Mouse (Mus musculus) forebrain, postnatal 0 days (tissue): ENCODE results near the gene Hoxa1. TPM values are rescaled to one million over a fixed set of nuclear protein-coding genes. Genes with fewer than 3 reads are reported as not detected.

Experiments
- ATAC-seq: fragments of 200-750 bp; cut with Nextera tagmentation; 2 replicates; pipeline ENCODE4 v1.8.0; 2017; ENCODE audit warnings: mild to moderate bottlenecking, moderate library complexity
- DNase-seq: peaks from one replicate; pipeline ENCODE4 v3.0.0-alpha.2; 2015
- H3K27ac ChIP-seq: fragments of 300-500 bp; sonication (generic); 2 replicates; pipeline ENCODE4 v1.5.1; 2014; ENCODE audit warnings: low read depth, mild to moderate bottlenecking, antibody characterized with exemption, low read length, moderate library complexity, mixed read lengths
- H3K27me3 ChIP-seq: fragments of 300-500 bp; sonication (generic); 2 replicates; pipeline ENCODE4 v1.6.1; 2014; ENCODE audit warnings: mild to moderate bottlenecking, low read length, mixed read lengths; ENCODE audit not compliant: insufficient read depth
- H3K36me3 ChIP-seq: fragments of 300-500 bp; sonication (generic); 2 replicates; pipeline ENCODE4 v1.6.1; 2014; ENCODE audit warnings: mild to moderate bottlenecking, moderate library complexity; ENCODE audit not compliant: insufficient read depth
- H3K4me1 ChIP-seq: fragments of 300-500 bp; sonication (generic); 2 replicates; pipeline ENCODE4 v1.6.1; 2014; ENCODE audit warnings: antibody characterized with exemption; ENCODE audit not compliant: insufficient read depth
- H3K4me2 ChIP-seq: fragments of 300-500 bp; sonication (generic); 2 replicates; pipeline ENCODE4 v1.6.1; 2014; ENCODE audit warnings: low read depth, mild to moderate bottlenecking, moderate library complexity
- H3K4me3 ChIP-seq: fragments of 300-500 bp; sonication (generic); 2 replicates; pipeline ENCODE4 v1.5.1; 2014; ENCODE audit warnings: low read depth, low read length, mixed read lengths
- H3K9ac ChIP-seq: fragments of 300-500 bp; sonication (generic); 2 replicates; pipeline ENCODE4 v1.6.1; 2014; ENCODE audit warnings: mild to moderate bottlenecking
- H3K9me3 ChIP-seq: fragments of 300-500 bp; sonication (generic); 2 replicates; pipeline ENCODE4 v1.6.1; 2016; ENCODE audit warnings: low read length
- CTCF ChIP-seq: sonication (generic); IDR thresholded peaks from 2 replicates; pipeline ENCODE4 v1.5.1; 2016; ENCODE audit warnings: antibody characterized with exemption, control low read depth, low read depth
- WGBS: fragments of 180-500 bp; shearing (Covaris S2); extraction: QIAGEN DNeasy Blood & Tissue Kit; methylation state at CpG from one replicate; pipeline ENCODE4 v1.1.7; 2014; 5-methylcytosine and 5-hydroxymethylcytosine counted together
- polyA plus RNA-seq: library from polyadenylated mRNA; unstranded; fragments of >200 nt; fragmentation: Nextera tagmentation; extraction: Ambion mirVana; gene quantifications from 2 replicates; pipeline ENCODE4 v1.2.1, GENCODE M21; 2015
- total RNA-seq: library from RNA; depleted of rRNA; stranded (reverse); fragments of >200 nt; gene quantifications from 2 replicates; pipeline ENCODE4 v1.2.3, GENCODE M21; 2014

The Hoxa1 gene
- total and polyA plus RNA-seq, 2 experiments from 2014 or later: 0.10 TPM; not detected in 1

GRCm38 (mm10) chr6:52180726-52181125 lies 22.6 kb upstream of the Hoxa1 start:
- no peaks in the 10 kb centered on the region for H3K4me1 ChIP-seq
- H3K27me3 ChIP-seq: peaks cover 98% of the 10 kb centered on the region
- no peak for ATAC-seq
- H3K4me2 ChIP-seq: no peak overlapping the region
- no peaks in the 10 kb centered on the region for H3K36me3 ChIP-seq
- 5% methylated on average over 3 of the region's 3 CpGs for WGBS
- no peaks in the 10 kb centered on the region for H3K9me3 ChIP-seq
- no peak for TF ChIP-seq CTCF
- no peak overlapping the region for H3K4me3 ChIP-seq
- H3K27ac ChIP-seq: no peak overlapping the region
- no peak overlapping the region for H3K9ac ChIP-seq
- DNase-seq: no peak

DNA sequence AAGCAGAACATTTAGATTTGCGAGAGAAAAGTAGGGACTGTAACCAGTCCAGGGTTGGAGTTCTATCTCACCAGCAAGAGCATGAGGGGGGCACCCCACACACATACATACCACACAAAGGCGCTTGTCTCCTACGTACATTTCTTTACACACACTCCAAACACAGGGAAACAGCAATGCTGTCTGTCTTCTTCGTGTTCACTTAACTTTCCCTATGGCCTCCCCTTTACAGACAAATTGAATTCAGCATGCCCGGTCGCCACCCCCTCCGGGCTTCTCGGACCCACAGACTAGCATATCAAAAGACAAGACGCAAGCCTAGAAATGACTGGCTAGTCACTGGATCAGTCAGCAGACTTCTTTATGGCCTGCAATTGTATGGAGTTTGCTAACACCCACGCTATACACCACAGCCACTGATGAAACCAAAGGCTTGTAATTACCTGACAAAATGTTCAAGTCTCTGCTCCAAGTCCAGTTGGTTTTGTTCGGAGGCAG lies 22.1 kb upstream of the Hoxa1 start:
- DNase-seq (no peak), ATAC-seq (no peak)
- no peaks in the 10 kb centered on the region for H3K9me3 ChIP-seq
- 1% methylated on average over 11 of the region's 11 CpGs for WGBS
- H3K4me2 ChIP-seq: no peak overlapping the region
- H3K9ac ChIP-seq: no peak overlapping the region
- H3K4me3 ChIP-seq: no peak overlapping the region
- H3K27ac ChIP-seq: no peak overlapping the region
- H3K4me1 ChIP-seq: no peaks in the 10 kb centered on the region
- no peaks in the 10 kb centered on the region for H3K36me3 ChIP-seq
- H3K27me3 ChIP-seq: peaks cover 96% of the 10 kb centered on the region
- no peak for TF ChIP-seq CTCF

GRCm38 (mm10) chr6:52179690-52180089 lies 21.6 kb upstream of the Hoxa1 start:
- ATAC-seq (no peak), DNase-seq (no peak)
- H3K9me3 ChIP-seq: no peaks in the 10 kb centered on the region
- no peaks in the 10 kb centered on the region for H3K36me3 ChIP-seq
- H3K27ac ChIP-seq: no peak overlapping the region
- no peak for TF ChIP-seq CTCF
- H3K9ac ChIP-seq: no peak overlapping the region
- no peak overlapping the region for H3K4me3 ChIP-seq
- whole genome bisulfite sequencing: 2% methylated on average over 10 of the region's 10 CpGs
- no peak overlapping the region for H3K4me2 ChIP-seq
- no peaks in the 10 kb centered on the region for H3K4me1 ChIP-seq
- H3K27me3 ChIP-seq: peaks cover 96% of the 10 kb centered on the region

DNA sequence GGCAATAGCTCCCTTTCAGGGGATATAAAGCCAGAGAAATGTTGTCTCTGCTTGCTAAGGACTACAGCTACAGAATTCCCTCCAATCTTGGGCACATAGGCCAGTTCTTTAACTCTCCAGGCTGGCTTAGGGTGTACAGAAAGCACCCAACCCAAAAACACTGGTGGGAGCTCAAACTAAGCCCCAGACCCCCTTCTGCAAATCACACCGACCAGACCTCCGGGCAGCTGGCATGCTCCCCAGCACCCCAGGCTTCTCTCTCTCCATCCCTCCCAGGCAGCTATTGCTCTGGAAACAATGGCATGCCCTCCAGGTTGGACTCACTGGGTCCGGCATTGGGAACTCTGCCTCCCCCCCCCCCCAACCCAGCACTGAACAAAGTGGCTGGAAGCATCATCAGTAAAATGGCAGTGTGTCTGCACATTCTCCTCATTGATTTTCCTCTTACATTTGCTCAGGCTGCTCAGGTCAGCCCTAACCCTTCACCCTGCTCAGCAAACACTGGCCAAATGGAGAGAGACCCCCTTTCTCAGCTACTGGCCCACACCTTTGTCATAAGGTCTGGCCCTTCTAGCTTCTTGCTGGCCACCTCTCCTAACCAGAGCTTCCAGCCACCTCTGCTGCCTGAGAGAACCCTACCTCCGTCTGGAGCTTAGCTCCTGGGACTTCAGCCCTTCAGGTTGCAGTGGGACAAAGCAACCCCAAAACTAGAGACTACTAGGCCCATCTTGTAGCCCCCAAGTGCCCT lies 21.0 kb upstream of the Hoxa1 start:
- H3K9me3 ChIP-seq: no peaks in the 10 kb centered on the region
- H3K36me3 ChIP-seq: no peaks in the 10 kb centered on the region
- no peak overlapping the region for H3K4me3 ChIP-seq
- TF ChIP-seq CTCF: no peak
- no peaks in the 10 kb centered on the region for H3K4me1 ChIP-seq
- DNase-seq (no peak), ATAC-seq (no peak)
- no peak overlapping the region for H3K4me2 ChIP-seq
- peaks cover 95% of the 10 kb centered on the region for H3K27me3 ChIP-seq
- H3K27ac ChIP-seq: no peak overlapping the region
- WGBS: 1% methylated on average over 4 of the region's 4 CpGs
- no peak overlapping the region for H3K9ac ChIP-seq

- ATAC-seq (no peak), DNase-seq (no peak)
- Histone ChIP-seq H3K9ac (no peak overlapping the region), H3K4me2 (no peak overlapping the region), H3K4me3 (no peak overlapping the region), H3K27ac (no peak overlapping the region), H3K36me3 (no peaks in the 10 kb centered on the region), H3K27me3 (peaks cover 95% of the 10 kb centered on the region), H3K4me1 (no peaks in the 10 kb centered on the region), H3K9me3 (no peaks in the 10 kb centered on the region)
- TF ChIP-seq CTCF: no peak
- WGBS: under 1% methylated on average over 9 of the region's 9 CpGs
Measured at GRCm38 (mm10) chr6:52177806-52178205, 19.7 kb upstream of the Hoxa1 start.

DNA sequence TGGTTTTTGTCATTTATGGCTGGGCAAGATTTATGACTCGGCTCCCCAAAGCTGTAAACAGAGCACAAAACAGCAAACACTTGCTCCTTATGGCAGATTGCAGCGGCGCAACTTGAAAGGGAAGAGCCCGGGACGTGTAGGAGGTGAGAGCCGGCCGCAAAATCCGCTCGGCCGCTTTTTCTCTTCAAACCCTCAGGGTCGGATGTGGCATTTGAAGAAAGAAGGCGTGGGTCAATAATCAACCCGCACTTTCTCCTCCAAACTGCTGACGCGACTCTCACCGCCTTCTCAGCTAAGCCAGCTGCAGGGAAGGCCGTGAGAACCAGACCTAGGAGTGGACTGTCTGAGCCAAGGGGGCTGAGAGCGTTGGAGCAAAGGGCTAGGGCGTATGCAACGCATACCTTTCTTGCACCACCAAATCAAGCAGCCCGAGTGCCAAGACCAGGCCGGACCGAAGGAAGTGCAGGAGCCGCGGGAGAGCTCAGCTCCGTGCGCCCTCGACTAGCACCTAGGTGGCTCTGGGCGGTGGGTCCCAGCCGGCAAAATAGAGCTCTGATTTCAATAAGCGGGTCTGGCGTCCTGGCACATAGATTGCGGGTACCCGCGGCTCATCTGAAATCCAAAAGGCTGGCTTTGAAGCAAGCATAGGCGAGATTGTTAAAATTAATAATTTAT lies 19.1 kb upstream of the Hoxa1 start, which contains the start of gene 5730596B20Rik:
Gene 5730596B20Rik (plus strand): TSS at position 438 of the 675 bp plus-strand sequence.
- WGBS: 4% methylated on average over 36 of the region's 36 CpGs
- ATAC-seq (no peak), DNase-seq (no peak)
- H3K9me3 ChIP-seq: no peaks in the 10 kb centered on the region
- H3K4me1 ChIP-seq: no peaks in the 10 kb centered on the region
- TF ChIP-seq CTCF: no peak
- H3K27me3 ChIP-seq: peaks cover 95% of the 10 kb centered on the region
- no peak within 1 kb of the TSS for H3K4me2 ChIP-seq
- no peaks in the 10 kb centered on the region for H3K36me3 ChIP-seq
- H3K27ac ChIP-seq: no peak within 1 kb of the TSS
- H3K4me3 ChIP-seq: no peak within 1 kb of the TSS
- H3K9ac ChIP-seq: no peak within 1 kb of the TSS

DNA sequence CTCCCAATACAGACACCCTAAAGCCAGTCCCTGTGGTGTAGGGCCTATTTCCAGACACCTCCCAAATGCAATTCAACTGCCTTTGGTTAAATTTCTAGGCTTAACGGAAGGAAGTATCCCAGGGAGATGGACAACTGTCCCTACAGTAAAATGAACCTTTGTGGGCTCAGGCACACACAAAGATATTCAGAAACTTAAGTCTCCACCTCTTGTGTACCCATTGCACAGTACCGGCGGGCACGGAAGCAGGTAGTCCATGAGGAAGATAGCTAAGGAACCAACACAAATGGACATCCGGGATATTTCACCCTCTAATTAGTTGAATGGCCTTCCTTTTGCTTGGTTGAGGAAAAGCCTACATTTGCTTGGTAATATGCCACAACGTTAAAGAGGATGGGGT lies 18.3 kb upstream of the Hoxa1 start:
- no peak overlapping the region for H3K9ac ChIP-seq
- ATAC-seq (no peak), DNase-seq (no peak)
- TF ChIP-seq CTCF: no peak
- H3K27me3 ChIP-seq: peaks cover 95% of the 10 kb centered on the region
- H3K36me3 ChIP-seq: no peaks in the 10 kb centered on the region
- H3K4me3 ChIP-seq: no peak overlapping the region
- H3K27ac ChIP-seq: no peak overlapping the region
- no peak overlapping the region for H3K4me2 ChIP-seq
- no peaks in the 10 kb centered on the region for H3K4me1 ChIP-seq
- WGBS: 2% methylated on average over 6 of the region's 6 CpGs
- H3K9me3 ChIP-seq: no peaks in the 10 kb centered on the region
